Mouse (Mus musculus) R1 (cell line): Measurements from ENCODE around the gene Lamp5.

Experiments used
- DNase-seq: peaks from one replicate; pipeline ENCODE4 v3.0.0-alpha.2; 2018; ENCODE audit warnings: low read depth, low spot score

Gene Lamp5

GRCm38 (mm10) chr2:136051688-136052289 lies at the start of gene Lamp5:
Lamp5 (plus strand) TSS chr2:136052239.
- no peak for DNase-seq

- DNase-seq: no peak
Measured at GRCm38 (mm10) chr2:136003836-136004235, 48.2 kb upstream of the Lamp5 start.

- DNase-seq: no peak
Measured at GRCm38 (mm10) chr2:136006280-136006679, 45.8 kb upstream of the Lamp5 start.

- no peak for DNase-seq
Measured at GRCm38 (mm10) chr2:136012759-136013158, 39.3 kb upstream of the Lamp5 start.

GRCm38 (mm10) chr2:136048464-136048863 lies 3.6 kb upstream of the Lamp5 start:
- DNase-seq: no peak

- DNase-seq: peak; percentile 10
Measured at GRCm38 (mm10) chr2:136050793-136051615, 1.0 kb upstream of the Lamp5 start.

GRCm38 (mm10) chr2:136057861-136058331 lies 5.9 kb downstream of the Lamp5 start:
- peak; percentile 32 for DNase-seq

GRCm38 (mm10) chr2:136058398-136058797 lies 6.4 kb downstream of the Lamp5 start:
- DNase-seq: peak; percentile 10

GRCm38 (mm10) chr2:136059029-136059669 lies 7.1 kb downstream of the Lamp5 start:
- peak; percentile 18 for DNase-seq

- DNase-seq: no peak
Measured at GRCm38 (mm10) chr2:136064356-136064755, 12.3 kb downstream of the Lamp5 start.

- no peak for DNase-seq
Measured at GRCm38 (mm10) chr2:136095978-136096377, 43.9 kb downstream of the Lamp5 start.

GRCm38 (mm10) chr2:136097143-136097542 lies 45.1 kb downstream of the Lamp5 start:
- no peak for DNase-seq

GRCm38 (mm10) chr2:136107597-136107996 lies 55.6 kb downstream of the Lamp5 start:
- DNase-seq: peak; percentile 66

- peak; percentile 71 for DNase-seq
Measured at GRCm38 (mm10) chr2:136108124-136109037, 56.3 kb downstream of the Lamp5 start.

- DNase-seq: no peak
Measured at GRCm38 (mm10) chr2:136109038-136109363, 57.0 kb downstream of the Lamp5 start.

GRCm38 (mm10) chr2:136113374-136113773 lies 61.3 kb downstream of the Lamp5 start:
- no peak for DNase-seq

- DNase-seq: no peak
Measured at GRCm38 (mm10) chr2:136118006-136118405, 66.0 kb downstream of the Lamp5 start.
